Mouse (Mus musculus): ENCODE measurements around the gene Cercam. TPM values are rescaled to one million over a fixed set of nuclear protein-coding genes. Genes with fewer than 3 reads are reported as not detected.

The Cercam gene
- polyA plus RNA-seq, 1 experiment from 2014 or later, result 24.5 TPM

DNA sequence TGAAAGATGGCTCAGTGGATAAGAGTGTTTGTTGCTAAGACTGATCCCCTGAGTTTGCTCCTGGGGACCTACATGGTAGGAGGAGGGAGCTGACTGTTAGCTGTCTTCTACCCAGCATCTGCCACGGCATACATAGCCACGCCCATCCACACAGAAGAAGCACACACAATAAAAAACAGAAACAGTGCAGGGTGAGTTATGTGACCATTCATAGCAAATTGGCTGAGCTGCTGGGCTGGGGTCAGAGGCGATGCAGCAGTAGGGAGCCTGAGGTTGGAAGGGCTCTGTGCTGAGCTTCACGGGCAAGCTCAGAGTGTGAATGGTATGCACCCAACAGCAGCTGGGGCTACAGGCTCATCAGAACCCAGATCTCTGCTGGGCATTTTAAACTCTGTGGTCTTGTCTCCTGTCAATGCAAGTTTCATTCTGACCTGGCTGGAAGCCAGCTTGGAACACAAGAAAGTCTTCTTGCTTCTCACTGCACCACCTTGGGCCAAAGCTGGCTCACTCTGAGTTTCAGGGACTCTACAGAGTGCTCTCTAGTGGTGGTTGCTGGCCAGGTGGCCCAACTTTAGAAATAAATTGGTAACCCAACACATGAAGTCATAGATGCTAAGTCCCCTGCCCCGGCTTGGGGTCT lies 19.0 kb upstream of the Cercam start:
- Histone ChIP-seq H3K9me3 (ENCODE audit: control insufficient read depth, low read length) (no peaks in the 10 kb centered on the region), H3K9ac (ENCODE audit: low read depth, low read length) (no peak overlapping the region), H3K4me3 (ENCODE audit: low read length) (no peak overlapping the region), H3K27ac (ENCODE audit: low read length) (no peak overlapping the region), H3K4me1 (ENCODE audit: control insufficient read depth, insufficient read depth, low read length) (peaks cover 9% of the 10 kb centered on the region), H3K27me3 (replicated peaks; ENCODE audit: control insufficient read depth, insufficient read depth, low read length) (peaks cover 22% of the 10 kb centered on the region), H3K4me2 (ENCODE audit: low read depth, low read length) (no peak overlapping the region), H3K36me3 (ENCODE audit: control insufficient read depth, insufficient read depth, low read length) (no peaks in the 10 kb centered on the region)
- 46% methylated on average over 5 of the region's 5 CpGs for WGBS
- no peak for ATAC-seq

DNA sequence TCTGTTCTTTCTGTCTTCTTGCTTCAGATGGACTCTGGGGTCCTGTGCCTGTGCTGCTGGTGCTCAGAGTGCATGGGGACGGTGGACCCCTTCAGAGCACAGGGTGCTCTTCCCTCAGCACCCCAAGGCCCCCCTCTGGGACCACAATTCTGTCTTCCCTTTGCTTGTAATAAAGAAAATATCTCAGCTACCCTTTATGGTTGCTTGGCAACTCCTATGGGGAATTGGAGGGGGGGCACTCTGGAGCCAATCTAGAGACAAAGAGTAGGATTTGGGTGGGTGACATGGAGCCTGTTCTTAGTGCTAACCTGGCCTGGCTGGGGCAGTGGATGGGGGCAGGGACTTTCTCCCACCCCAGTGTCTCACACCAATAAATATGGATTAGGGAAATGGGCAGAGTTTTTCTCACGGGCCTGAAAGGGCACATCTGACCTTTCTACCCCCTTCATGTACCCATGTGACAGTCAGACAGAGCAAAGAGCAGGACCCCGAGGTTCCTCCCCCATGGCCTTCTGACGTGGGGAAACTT lies 15.9 kb upstream of the Cercam start:
- H3K4me1 ChIP-seq (ENCODE audit: control insufficient read depth, insufficient read depth, low read length), result peaks cover 3% of the 10 kb centered on the region; the same call in 1 of the 2 replicates
- no peak for ATAC-seq
- H3K9me3 ChIP-seq (ENCODE audit: control insufficient read depth, low read length), result no peaks in the 10 kb centered on the region
- H3K27ac ChIP-seq (ENCODE audit: low read length), result no peak overlapping the region
- H3K27me3 ChIP-seq (replicated peaks; ENCODE audit: control insufficient read depth, insufficient read depth, low read length), result no peaks in the 10 kb centered on the region; the same call in 1 of the 2 replicates
- no peak overlapping the region for H3K9ac ChIP-seq (ENCODE audit: low read depth, low read length)
- H3K36me3 ChIP-seq (ENCODE audit: control insufficient read depth, insufficient read depth, low read length), result no peaks in the 10 kb centered on the region
- no peak overlapping the region for H3K4me3 ChIP-seq (ENCODE audit: low read length)
- no peak overlapping the region for H3K4me2 ChIP-seq (ENCODE audit: low read depth, low read length)
- WGBS, result 43% methylated on average over 4 of the region's 4 CpGs

DNA sequence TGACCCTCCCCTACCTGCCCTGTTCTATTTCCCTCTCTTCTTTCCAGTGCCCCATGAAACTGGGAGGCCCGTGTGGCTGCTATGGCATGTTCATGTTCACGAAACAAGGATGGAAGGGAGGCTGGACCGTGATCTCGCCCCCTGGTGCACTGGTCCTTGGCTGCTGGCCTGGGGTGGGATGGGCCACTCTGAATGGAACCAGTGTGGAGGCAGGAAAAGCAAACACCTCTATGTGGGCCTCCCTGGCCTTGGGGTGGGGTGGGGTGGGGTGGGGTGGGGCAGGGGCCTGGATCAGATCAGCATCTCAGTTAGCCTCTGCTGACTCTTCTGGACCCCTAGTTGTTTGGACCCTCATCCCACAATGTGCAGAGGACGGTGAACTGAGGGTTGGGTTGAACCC lies 15.2 kb upstream of the Cercam start:
- no peak overlapping the region for H3K4me2 ChIP-seq (ENCODE audit: low read depth, low read length)
- no peaks in the 10 kb centered on the region for H3K9me3 ChIP-seq (ENCODE audit: control insufficient read depth, low read length)
- 52% methylated on average over 5 of the region's 5 CpGs for WGBS
- no peak for ATAC-seq
- no peak overlapping the region for H3K9ac ChIP-seq (ENCODE audit: low read depth, low read length)
- H3K4me1 ChIP-seq (ENCODE audit: control insufficient read depth, insufficient read depth, low read length), result peaks cover 3% of the 10 kb centered on the region; the same call in 1 of the 2 replicates
- no peak overlapping the region for H3K4me3 ChIP-seq (ENCODE audit: low read length)
- H3K27me3 ChIP-seq (replicated peaks; ENCODE audit: control insufficient read depth, insufficient read depth, low read length), result no peaks in the 10 kb centered on the region; the same call in 1 of the 2 replicates
- no peak overlapping the region for H3K27ac ChIP-seq (ENCODE audit: low read length)
- H3K36me3 ChIP-seq (ENCODE audit: control insufficient read depth, insufficient read depth, low read length), result no peaks in the 10 kb centered on the region

DNA sequence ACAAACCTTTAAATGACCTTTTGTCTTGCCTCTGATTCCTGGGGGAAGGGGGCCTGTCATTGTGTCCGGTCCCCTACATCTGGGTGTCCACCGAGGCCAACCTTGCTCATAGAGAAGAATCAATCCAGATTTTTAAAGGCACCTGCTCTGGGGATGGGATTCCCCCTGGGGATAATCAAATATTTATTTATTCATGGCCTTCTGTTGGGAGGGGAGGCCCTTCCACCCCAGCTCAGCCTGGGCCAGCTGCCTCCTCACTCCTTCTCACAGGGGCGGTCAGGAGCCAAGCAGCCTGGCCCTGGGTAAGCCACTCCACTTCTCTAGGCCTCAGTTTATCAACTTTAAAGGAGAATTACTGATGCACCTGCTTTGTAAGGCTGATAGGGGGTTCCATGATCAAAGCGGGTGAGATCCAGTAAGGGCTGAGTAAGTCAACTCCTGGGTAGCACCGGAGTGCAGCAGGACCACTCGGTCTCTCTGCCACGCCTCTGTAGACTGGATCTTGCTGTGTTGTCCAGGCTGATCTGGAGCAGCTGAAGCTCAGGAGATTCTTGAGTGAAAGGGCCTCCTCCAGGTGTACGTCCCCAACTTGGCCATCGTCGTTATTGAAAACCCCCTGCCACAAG lies 13.3 kb upstream of the Cercam start:
- Histone ChIP-seq H3K4me2 (ENCODE audit: low read depth, low read length) (no peak overlapping the region), H3K4me3 (ENCODE audit: low read length) (no peak overlapping the region), H3K36me3 (ENCODE audit: control insufficient read depth, insufficient read depth, low read length) (no peaks in the 10 kb centered on the region), H3K27ac (ENCODE audit: low read length) (no peak overlapping the region), H3K9me3 (ENCODE audit: control insufficient read depth, low read length) (no peaks in the 10 kb centered on the region), H3K27me3 (replicated peaks; ENCODE audit: control insufficient read depth, insufficient read depth, low read length) (no peaks in the 10 kb centered on the region; the same call in 1 of the 2 replicates), H3K9ac (ENCODE audit: low read depth, low read length) (no peak overlapping the region), H3K4me1 (ENCODE audit: control insufficient read depth, insufficient read depth, low read length) (peaks cover 3% of the 10 kb centered on the region; the same call in 1 of the 2 replicates)
- no peak for ATAC-seq
- WGBS, result 70% methylated on average over 10 of the region's 10 CpGs

DNA sequence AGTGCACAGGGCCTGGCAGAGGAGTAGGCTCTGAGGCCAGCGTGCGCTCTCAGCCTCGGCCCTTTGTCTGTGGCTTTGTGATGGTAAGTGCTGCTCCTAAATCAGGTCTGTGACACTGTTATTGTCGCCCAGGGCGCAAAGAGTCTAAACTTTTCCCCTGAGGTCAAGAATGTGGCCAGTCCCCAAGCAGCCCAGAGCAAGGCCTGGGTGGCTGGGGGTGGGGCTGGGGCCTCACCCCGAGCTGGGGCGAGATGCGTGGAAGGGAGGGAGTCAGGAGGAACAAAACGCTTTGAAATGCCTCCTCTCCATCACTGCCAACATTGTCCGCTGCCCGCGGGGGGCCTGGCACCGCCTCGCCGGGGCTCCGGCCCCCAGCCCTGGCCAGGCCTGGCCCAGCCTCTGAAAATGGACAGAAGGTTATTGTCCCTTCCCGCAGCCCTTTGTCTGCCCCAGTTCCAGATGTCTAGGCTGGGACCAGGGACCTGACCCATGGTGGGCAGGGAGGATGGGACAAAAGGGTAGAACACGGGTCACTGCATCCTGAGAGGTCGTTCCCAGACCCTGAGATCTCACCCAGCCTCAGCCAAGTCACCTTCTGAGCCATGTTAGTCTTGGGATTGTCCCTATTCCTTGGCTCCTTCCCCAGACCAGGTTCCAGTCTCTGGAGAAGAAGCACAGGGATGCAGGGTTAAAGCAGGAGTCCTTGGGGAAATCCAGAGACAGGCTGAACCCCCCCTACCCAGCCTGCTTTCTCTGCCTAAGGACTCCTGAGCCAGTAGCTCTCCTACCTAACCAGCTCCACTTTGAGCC lies 12.3 kb upstream of the Cercam start:
- Histone ChIP-seq H3K4me1 (ENCODE audit: control insufficient read depth, insufficient read depth, low read length) (peaks cover 3% of the 10 kb centered on the region; the same call in 1 of the 2 replicates), H3K9ac (ENCODE audit: low read depth, low read length) (peak overlapping the region; percentile 10; the same call in 1 of the 2 replicates), H3K36me3 (ENCODE audit: control insufficient read depth, insufficient read depth, low read length) (no peaks in the 10 kb centered on the region), H3K9me3 (ENCODE audit: control insufficient read depth, low read length) (no peaks in the 10 kb centered on the region), H3K27me3 (replicated peaks; ENCODE audit: control insufficient read depth, insufficient read depth, low read length) (no peaks in the 10 kb centered on the region; the same call in 1 of the 2 replicates), H3K4me3 (ENCODE audit: low read length) (no peak overlapping the region), H3K4me2 (ENCODE audit: low read depth, low read length) (no peak overlapping the region), H3K27ac (ENCODE audit: low read length) (no peak overlapping the region)
- WGBS, result 30% methylated on average over 19 of the region's 19 CpGs
- ATAC-seq, result no peak

- no peak overlapping the region for H3K4me2 ChIP-seq (ENCODE audit: low read depth, low read length)
- H3K9me3 ChIP-seq (ENCODE audit: control insufficient read depth, low read length), result no peaks in the 10 kb centered on the region
- no peak overlapping the region for H3K9ac ChIP-seq (ENCODE audit: low read depth, low read length)
- ATAC-seq, result no peak
- WGBS, result 28% methylated on average over 2 of the region's 2 CpGs
- H3K27me3 ChIP-seq (replicated peaks; ENCODE audit: control insufficient read depth, insufficient read depth, low read length), result no peaks in the 10 kb centered on the region; the same call in 1 of the 2 replicates
- no peak overlapping the region for H3K27ac ChIP-seq (ENCODE audit: low read length)
- H3K36me3 ChIP-seq (ENCODE audit: control insufficient read depth, insufficient read depth, low read length), result no peaks in the 10 kb centered on the region
- no peak overlapping the region for H3K4me3 ChIP-seq (ENCODE audit: low read length)
- peaks cover 3% of the 10 kb centered on the region; the same call in 1 of the 2 replicates for H3K4me1 ChIP-seq (ENCODE audit: control insufficient read depth, insufficient read depth, low read length)
Measured at GRCm38 (mm10) chr2:29857341-29857740, 11.6 kb upstream of the Cercam start.

DNA sequence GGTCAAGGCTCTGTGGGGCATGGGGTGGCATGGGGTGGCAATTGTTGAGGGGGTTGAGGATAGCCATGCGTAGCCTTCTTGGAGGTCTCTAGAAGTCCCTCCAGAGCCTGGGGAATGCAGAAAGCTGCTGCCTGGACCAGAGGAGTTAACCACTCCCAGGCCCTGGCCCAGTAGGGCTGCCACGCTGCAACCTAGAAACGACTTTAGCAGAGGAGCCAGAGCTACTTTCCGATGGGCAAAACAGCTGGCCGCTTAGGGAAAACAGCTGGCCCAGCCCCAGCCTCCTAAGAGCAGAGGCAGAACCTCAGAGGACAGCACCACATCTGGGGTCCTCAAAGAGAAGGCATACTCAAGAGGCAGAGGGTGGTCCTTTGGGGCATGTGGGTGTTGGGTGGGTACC lies 11.0 kb upstream of the Cercam start:
- Histone ChIP-seq H3K9me3 (ENCODE audit: control insufficient read depth, low read length) (no peaks in the 10 kb centered on the region), H3K9ac (ENCODE audit: low read depth, low read length) (no peak overlapping the region), H3K27me3 (replicated peaks; ENCODE audit: control insufficient read depth, insufficient read depth, low read length) (no peaks in the 10 kb centered on the region; the same call in 1 of the 2 replicates), H3K4me1 (ENCODE audit: control insufficient read depth, insufficient read depth, low read length) (peaks cover 3% of the 10 kb centered on the region; the same call in 1 of the 2 replicates), H3K4me2 (ENCODE audit: low read depth, low read length) (no peak overlapping the region), H3K4me3 (ENCODE audit: low read length) (no peak overlapping the region), H3K27ac (ENCODE audit: low read length) (no peak overlapping the region), H3K36me3 (ENCODE audit: control insufficient read depth, insufficient read depth, low read length) (no peaks in the 10 kb centered on the region)
- WGBS, result 70% methylated on average over 5 of the region's 5 CpGs
- ATAC-seq, result no peak

- 5% methylated on average over 5 of the region's 5 CpGs for WGBS
- Histone ChIP-seq H3K4me3 (ENCODE audit: low read length) (no peak overlapping the region), H3K36me3 (ENCODE audit: control insufficient read depth, insufficient read depth, low read length) (no peaks in the 10 kb centered on the region), H3K4me1 (ENCODE audit: control insufficient read depth, insufficient read depth, low read length) (peaks cover 3% of the 10 kb centered on the region; the same call in 1 of the 2 replicates), H3K9ac (ENCODE audit: low read depth, low read length) (no peak overlapping the region), H3K27ac (ENCODE audit: low read length) (no peak overlapping the region), H3K9me3 (ENCODE audit: control insufficient read depth, low read length) (no peaks in the 10 kb centered on the region), H3K4me2 (ENCODE audit: low read depth, low read length) (no peak overlapping the region), H3K27me3 (replicated peaks; ENCODE audit: control insufficient read depth, insufficient read depth, low read length) (no peaks in the 10 kb centered on the region; the same call in 1 of the 2 replicates)
- ATAC-seq, result no peak
Measured at GRCm38 (mm10) chr2:29858748-29859473, 10.1 kb upstream of the Cercam start.
